Mouse (Mus musculus) megakaryocyte, adult 5-6 weeks (primary cell): Measurements from ENCODE around the gene Clybl. TPM values are rescaled to one million over a fixed set of nuclear protein-coding genes. Genes with fewer than 3 reads are reported as not detected.

Experiments
- total RNA-seq, 2 experiments: library from RNA; stranded (forward) in 1 of 2; stranded (reverse) in 1 of 2; fragments of 153-499, 151-499 nt in 1 of 2; fragments of 221-1000, 200-1000 nt in 1 of 2; gene quantifications; 2 replicates each; pipeline versions ENCODE4 v1.2.3 to v1.2.4; 2015 to 2017

Gene Clybl
- total RNA-seq, 2 experiments from 2014 or later, result 4.8 to 11.1 TPM

Other genes starting within 250 kb of the Clybl start
- gene Gpr183, start 216.5 kb upstream of the Clybl start, total RNA-seq (2015), result 39.0 and 39.1 TPM in 2 replicates
- 33.8 and 36.4 TPM in 2 replicates for gene Gpr183, start 216.5 kb upstream of the Clybl start, total RNA-seq (2017)
- gene Timm8a2, start 147.0 kb upstream of the Clybl start, total RNA-seq (2015), result not detected in 2 replicates
- 0.18 TPM in 1 of 2 replicates, not detected in the other for gene Timm8a2, start 147.0 kb upstream of the Clybl start, total RNA-seq (2017)
- 93.2 and 94.6 TPM in 2 replicates for gene Tm9sf2, start 74.7 kb upstream of the Clybl start, total RNA-seq (2015)
- 115 and 117 TPM in 2 replicates for gene Tm9sf2, start 74.7 kb upstream of the Clybl start, total RNA-seq (2017)